Mouse (Mus musculus) cerebellum, postnatal 10 days (tissue): ENCODE measurements around the gene Slc7a8.
"Not testable (repeated sequence)": the region's sequence is repeated elsewhere in the genome, so short reads cannot be mapped to it uniquely, and the experiment has no call there.

Source experiments
- DNase-seq, 2 experiments: peaks; one replicate each; pipeline ENCODE4 v3.0.0; 2021; ENCODE audit warnings: mixed read lengths in 2 of 2

The Slc7a8 gene

DNA sequence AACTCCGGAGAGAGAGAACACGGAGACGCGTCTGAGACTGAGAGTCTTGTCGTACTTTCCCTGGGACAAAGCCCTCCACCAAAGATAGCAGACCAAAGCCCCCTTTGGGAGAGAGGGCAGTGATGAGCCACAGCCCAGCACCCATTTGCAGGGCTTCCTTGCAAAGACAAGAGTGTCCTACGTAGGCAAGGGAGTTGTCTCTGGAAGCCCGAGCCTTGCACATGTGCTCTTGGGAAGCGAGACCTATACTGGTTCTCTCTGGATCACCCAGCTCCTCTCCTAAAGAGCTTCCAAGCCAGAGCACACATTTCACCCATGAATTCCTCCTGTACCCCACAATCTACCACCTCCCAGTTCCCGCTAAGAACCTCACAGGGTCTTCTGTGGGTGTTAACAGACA, 1.7 kb downstream of the Slc7a8 start:
- DNase-seq, result no peak

DNA sequence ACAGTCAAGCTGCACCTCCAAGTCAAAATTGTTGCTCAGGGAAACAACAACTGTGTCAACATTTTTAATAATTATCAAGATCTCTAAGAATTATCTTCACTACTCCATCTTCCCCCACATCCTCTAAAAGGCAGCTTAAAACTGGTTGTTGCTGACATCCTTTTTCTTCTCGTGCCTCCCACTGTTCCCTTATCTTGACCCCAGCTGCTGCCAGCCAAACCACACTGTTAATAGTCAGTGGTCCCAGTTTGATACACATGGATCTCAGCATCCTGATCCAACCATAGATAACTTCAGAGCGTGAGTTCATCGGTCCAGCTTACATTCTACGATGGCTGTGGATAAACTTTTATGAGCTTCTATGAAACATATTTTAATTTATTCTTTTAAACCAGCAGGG, 3.9 kb downstream of the Slc7a8 start:
- DNase-seq, result no peak

DNA sequence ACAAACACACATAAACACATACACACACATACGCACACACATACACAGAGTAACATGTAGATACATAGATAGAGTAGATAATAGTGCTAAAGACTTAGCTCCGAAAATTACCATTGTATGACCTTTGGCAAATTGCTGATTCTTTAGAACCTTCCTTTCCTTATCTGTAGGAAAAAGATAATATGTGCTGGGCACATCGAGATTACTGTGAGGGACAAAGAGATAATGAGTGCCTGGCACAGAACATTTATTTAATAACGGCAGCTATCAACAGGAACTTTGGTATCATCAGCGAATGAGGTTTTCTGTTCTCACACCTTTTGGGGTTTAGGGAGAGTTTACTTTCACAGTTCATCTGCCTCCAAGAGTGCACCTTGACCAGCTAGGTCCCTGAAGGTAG, 5.0 kb downstream of the Slc7a8 start:
- no peak for DNase-seq

DNA sequence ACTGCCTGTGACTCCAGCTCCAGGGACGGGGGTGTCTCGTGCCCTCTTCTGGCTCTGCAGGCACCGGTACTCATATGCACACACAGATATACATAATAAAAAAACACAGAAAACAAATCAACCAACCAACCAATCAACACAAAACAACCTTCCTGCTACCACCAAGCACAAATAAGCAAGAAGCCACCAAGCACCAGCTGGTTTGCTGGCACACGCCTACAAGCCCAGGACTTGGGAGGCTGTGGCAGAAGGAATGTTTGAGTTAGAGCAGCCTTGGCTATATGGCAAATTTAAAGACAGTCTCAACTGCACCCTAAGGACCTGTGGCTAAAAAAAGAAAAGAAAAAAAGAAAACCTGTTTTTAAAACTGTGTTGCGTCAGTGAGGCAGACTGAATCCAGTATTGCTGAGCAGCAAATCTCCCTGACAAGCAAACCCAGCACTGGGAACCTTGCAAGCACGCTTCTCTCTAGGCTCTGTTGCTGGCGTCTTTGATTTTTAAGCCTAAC, 6.2 kb downstream of the Slc7a8 start:
- peak; percentile 49 to 58 for DNase-seq

DNA sequence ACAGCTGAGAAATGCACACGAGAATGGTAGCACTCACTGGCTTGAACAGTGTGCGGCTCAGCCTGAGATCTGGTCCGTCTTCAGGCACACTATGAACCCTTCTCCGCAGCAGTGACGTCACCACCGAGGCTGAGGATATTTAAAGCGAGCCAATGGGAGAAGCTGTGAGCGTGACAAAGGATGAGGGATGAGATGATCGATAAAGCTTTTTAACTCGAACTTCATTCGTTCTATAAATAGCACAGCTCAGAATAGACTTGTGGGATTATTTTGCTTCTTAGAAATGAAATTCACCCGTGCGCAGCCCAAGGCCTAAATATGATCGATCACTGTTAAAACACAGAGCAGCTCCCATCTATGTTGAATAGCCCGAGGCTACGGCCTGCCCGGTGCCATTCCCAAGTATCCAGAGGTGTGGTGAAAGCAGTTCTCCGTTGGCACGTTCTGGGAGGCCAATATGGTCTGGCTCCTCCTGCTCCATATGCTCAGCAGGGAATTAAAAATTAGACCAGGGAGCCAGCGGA, 9.4 kb downstream of the Slc7a8 start:
- DNase-seq, result peak in 1 of 2 experiments; percentile 27

DNA sequence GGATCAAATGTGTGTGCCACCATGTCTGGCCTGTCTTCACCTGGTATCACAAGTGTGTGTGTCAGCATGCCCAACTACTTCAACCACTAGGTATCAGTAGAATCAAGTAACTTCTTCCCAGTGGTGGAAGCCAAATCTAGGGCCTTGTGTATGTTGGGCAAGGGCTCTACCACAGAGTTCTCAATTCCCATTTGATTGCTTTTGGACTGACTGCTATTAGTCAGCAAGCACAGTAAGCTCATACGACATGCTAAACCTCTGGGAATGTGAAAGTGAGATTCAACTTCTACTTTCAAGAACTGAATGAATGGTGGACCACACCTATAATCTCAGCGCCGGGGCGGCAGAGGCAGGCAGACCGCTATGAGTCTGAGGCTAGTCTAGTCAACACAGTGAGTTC, 11.4 kb downstream of the Slc7a8 start:
- DNase-seq, result no peak

DNA sequence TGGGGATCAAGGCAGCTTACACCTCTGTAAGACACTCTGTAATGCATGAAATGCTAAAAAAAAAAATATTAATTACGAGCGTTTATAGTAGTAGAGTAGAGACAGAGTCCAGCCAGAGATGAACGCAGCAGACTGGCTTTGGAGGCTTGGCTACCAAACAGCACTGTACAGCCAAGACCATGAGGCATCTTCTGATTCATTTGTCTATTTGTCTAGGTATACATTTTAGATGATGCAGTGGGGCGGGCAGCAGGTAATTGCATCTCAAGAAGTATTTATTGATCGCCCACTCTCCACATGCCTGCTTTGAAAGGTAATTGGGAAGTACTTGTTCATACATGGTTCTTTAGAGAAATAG, 12.7 kb downstream of the Slc7a8 start:
- DNase-seq, result no peak

DNA sequence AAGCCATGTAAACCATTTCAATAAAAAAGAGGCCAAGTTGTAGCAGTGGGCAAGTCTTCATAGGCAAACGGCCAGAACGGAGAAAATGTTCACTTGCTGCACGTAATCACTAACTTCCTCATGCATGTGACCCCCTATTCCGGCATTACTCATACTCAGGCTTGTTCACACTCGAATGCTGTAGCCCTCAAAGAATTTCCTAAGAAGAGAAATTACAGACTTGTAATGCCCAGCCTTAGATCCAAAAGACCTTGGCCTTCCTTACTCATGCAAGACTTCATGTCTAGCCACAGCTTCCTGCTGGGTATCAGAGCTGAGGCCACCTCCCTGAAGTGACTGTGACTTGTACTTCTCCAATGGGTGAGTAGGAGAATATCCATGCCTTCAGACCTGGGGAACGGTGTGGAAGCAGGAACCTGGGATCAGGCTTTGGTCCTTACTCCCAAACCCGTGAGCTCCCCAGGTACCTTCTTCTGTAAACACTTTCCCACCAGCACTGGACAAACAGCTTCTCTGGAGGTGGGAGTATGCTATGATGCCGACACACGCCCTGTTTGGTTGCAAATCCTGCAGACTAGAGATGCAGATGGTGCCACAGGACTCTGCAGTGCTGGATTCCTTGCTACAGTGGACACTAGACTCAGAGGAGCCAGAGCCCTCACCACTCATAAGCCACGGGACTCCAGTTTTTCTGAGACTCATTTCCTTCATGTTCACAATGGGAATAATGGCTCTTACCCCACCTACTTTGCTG, 13.3 kb downstream of the Slc7a8 start:
- no peak for DNase-seq

DNA sequence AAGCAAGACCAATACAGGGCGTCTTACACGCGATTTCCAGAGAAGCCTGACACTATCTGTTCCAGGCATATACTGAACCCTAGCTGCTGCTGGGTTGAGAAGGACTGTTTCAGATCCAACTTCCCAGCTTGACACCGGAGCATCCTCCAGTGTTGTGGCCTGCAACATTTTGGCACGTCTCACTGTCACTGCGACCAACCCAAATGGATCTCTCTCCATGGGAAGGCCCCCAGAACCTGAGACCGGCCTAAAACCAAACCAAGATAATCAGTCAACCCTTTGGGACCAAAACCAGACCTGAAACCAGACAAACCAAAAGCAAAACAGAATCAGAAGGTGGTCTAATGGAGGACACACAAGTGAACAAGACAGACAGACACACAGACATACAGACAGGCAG, 14.8 kb downstream of the Slc7a8 start:
- DNase-seq, result not testable (repeated sequence)

DNA sequence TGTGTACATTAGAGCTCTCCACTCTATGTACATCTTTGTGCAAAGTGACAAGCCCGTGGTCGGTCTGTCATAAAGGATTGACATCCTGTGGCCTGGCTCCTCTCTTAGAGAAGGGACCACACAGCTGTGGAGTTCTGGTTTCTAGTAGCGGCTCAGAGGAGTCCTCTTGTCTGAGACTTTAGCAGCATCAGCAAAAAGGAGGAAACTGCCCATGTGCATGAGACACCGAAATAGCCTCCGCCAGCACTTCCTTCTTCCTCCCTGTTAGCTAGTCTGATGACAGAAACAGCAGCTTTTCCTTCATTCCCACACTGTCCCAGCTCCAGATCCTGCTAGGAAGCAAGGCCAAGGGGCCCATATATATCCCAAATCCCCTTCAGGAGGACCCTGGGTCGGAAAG, 25.4 kb downstream of the Slc7a8 start:
- no peak for DNase-seq

DNA sequence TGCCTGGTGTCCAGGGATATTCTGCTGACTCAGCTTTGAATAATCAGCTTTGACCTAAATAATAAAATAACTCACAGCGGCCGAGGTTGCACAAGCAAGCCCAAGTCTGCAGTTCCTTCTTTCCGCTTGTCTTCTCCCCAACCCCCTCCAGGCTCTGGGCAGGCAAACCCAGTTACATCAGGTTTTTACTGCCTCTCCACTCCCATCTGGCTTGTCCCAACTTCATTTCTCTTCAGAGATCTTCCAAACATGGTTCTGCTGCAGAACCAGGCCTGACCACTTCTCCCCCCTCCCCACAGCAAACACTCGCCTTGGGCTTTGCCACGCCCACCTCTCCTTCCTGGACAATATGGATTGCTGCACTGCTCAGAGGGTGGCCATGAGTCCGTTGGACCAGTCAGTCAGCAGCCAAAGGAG, 27.1 kb downstream of the Slc7a8 start:
- DNase-seq, result peak; percentile 58 to 65

DNA sequence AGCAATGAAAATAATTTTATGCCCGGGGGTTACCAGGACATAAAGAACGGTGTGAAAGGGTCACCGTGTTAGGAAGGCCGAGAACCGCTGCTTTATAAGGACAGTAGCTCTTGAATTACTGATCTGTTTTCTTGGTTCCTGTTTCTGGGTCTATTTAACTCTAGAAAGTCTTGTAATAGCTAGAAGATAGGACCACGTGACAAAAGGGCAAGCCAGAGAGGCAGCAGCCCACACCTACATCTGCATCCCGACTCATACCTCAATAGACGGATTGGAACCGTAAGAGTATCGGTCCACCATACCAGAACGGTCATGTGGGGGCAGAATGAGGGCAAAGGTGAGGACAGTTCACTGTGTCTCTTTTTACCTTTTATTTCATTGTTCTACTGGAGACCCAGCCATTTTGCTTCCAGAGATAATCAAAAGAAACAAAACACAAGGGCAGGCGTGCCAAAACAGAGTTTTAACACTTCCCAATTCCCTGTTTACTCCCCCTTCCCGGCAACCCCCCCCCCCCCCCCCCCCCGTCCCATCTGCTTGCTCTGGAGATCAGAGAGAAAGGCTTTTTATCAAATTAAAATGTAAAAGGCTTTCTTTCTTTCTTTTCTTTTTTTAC, 27.7 kb downstream of the Slc7a8 start:
- peak in 1 of 2 experiments; percentile 31 for DNase-seq

DNA sequence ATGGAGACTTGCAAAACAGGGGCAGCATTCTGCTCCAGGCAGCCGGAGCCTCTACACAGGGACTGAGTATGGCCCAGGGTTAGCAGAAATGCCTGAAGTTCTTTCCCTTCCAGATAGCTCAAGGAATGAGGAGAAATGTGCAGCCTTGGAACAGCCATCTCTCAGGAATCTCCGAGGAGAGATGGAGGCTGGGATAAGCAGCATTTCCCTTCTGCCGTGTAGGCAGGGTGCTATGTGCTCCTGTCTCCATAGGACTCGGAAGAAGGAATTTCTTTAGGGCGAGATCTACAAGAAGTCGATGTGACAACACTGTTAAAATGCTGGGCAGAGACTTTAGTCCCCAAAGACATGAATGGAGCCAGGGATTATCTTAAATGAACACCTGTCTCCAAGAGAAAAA, 28.8 kb downstream of the Slc7a8 start:
- no peak for DNase-seq

DNA sequence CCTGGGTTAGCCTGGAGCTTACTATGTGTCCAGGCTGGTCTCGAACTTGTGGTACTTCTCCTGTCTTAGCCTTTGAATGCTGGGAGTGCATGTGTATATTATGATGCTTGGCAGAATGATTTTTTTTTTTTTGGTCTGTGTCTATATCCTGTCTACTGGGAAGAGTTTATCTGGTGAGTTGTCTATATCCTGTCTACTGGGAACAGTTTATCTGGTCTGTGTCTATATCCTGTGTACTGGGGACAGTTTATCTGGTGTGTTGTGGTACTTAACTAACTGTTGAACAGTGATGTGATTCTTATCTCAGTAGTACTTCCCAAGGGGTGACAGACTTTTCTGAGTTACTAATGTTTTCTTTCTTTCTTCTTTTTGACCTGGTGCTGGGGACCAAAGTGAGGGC, 30.0 kb downstream of the Slc7a8 start:
- no peak for DNase-seq

DNA sequence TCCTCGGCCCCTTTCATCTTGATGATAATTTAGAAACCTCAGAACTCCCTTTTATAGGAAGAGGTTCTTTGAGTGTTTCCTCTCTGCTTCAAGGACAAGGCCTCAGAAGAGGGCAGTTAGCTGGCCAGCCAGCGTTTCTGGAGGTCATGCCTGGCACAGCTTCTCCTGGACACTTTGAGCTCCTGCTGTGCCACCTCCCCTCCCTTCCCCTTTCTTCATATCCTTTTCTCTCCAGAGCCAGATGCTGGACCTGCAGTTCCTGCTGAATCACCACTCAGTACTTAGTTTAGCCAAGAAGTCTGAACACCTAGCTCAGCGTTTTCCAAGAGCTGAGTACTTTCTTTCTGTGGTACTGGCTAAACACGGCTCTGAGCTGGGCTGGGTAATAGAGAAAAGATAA, 32.5 kb downstream of the Slc7a8 start:
- DNase-seq, result no peak

DNA sequence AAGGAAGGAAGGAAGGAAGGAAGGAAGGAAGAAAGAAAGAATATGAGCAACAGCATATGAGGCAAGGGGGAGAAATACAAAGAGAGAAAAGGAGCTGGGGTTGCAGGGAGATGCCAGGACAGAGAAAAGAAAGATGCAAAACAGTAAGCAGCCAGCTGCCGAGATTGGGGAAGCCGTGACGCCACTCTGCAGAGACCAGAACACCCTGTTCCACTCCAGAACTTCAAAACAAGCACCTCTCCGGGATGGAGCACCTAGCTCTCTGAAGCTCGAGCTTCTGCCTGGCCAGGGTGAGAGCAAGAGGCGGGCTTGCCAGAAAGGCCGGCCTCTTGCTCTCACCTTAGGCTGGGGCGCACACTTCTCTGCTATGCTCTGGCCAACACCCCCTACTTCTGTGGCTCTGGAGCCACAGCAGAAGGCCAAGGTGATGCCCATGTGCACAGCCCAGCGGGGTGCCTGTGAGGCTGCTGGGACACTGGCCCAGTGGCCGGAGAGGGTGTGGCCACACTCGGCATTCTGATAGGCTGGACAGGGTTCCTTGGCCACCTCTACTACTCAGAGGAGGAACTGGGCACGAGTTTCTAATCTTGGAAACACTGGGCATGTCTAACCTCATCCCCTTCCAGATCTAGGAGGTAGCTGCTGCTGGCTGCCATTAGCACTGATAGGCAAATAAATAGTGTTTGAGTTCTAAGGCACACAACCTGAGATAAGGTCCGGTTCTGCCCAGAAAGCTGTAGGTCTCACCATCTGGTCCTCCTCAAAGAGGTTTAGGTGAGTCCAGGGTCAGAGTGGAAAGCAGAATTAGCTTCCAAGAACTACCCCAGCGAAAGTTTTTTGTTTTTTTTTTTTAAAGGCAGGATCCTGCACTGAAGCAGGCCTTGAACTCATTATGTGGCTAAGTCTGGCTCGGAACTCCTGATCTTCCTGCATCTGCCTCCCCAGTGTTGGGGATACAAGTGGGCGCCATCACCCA, 33.5 kb downstream of the Slc7a8 start:
- peak; percentile 83 to 85 for DNase-seq

DNA sequence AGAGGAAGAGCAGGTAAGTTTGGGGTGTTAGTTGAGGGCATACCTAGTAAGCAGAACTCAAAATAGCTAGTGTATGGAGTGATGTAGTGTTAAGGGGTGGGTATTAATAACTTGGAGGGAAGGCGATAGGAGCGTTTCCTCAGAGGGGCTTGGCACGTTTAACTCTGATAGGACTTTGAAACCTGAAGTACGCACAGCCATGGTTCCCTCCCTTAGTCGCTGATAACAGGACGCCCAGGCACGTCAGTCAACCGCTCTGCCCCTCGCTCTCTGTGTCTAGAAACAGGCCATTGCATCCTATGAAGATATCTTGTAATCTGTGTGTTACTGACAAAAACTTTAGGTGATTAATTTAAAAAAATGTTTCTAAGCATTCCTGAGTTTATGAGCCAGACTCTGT, 35.7 kb downstream of the Slc7a8 start:
- DNase-seq, result no peak

DNA sequence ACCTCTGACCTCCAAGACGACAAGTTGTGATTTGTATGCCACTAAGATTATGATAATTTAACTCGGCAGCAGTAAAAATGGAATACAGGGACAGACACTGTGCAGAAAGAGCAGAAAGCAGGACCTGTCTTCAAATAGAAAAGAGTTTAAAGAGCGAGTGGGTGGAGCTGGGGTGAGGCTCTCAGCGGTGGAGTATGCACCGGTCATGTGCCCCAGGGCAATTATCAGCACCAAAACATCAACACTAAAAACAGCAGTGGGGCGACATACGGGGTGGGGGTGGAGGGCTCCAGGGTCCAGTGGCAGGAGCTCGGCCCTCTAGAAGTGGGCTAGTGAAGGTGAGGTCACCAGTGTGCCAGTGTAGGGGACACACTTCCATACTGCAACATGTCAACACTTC, 37.3 kb downstream of the Slc7a8 start:
- DNase-seq, result no peak

DNA sequence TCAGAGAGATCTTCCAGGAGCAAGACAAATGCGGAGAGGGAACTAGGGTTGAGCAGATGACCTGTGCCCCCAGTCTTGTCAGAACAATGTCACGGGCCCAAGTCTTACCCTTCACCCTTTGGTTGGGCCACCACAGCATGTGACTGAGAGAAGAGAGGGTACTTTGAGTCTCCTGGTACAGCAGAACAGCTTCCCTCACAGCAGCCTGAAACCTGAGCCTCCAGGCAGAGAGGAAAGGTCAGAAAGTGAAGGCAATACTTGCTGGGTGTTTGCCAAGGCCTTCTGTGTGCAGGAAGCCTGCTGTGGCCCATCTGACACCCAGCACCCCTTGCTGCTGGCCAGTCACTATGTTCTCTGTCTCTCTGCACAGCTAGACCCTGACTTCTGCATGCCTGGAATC, 39.4 kb downstream of the Slc7a8 start:
- DNase-seq, result no peak

DNA sequence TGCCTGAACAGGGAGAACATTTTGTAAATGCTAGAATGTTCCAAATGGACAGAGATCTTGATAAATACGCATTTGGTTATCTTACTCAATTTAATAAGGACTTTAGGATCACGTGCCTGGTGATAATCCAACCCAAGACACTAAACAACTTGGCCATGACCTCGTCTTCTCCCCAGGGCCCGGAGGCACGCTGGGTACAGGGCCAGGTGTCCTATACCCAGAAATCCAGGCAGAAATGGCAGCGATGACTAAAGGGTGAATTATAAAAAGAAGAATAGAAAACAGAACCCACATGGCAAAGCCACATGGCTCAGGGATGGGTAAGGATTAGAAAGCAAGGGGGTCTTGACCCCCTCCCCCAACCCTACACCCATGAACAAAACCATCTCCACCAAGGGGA, 40.0 kb downstream of the Slc7a8 start:
- no peak for DNase-seq

DNA sequence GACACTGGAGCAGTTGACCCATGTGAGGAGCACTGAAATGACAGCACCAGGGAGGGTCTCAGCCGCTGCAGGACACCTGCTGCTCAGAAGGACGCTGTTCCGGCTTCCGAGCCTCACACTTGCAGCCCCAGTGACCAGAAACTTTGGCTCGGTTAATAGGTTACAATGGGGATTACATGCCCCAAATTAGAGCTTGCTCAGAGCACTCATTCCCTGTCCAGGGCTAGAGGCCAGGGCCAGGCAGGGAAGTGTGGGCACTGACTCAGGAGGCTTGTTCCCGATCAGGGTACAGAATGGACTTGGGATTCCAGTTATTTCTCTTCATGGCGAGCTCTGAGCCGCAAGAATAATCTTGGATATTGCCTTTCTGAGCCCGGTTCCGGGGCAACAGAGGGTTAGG, 44.1 kb downstream of the Slc7a8 start:
- DNase-seq, result peak in 1 of 2 experiments; percentile 39

DNA sequence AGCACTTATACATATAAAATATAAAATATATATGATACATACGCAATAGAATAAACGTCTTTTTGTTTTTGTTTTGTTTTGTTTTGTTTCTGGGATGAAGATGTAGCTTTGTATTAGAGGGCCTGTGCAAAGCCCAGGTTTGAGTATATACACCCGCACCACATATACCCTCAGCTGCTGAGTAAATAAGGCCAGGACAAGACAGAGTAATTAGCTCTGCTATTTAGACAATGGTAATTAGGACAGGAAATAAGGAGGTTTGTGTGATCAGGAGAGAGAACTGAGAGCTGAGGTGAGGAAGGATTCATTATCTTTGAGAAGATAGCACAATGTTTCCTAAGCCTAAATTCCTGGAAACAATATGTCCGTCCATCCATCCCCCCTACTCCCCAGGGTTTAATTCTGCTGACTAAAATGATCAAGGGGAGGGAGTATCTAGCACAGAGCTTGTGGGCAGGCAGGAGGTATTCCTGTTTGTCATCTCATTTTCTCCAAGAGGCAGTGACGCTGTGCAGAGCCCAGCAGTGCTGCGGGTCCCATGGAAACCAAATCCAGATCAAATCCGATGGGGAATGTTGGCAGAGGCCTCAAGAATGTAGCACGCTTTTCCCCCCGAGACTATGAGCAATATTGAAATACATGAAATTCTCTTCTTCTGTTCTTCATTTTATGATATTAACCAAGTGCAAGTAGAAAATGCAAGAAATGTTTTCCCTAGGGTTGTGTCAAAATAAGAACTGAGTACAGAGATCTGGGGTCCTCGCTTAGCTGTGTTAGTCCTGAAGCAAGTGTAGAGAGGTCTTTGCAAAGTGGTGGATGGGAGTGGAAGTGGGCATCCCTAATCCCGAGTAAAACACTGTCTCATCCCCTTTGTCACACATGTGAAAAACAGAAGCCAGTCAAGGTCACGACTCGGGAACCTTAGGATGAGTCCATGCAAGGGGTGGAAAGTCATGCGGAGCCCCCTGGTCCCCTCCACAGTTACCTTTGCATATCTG, 44.9 kb downstream of the Slc7a8 start:
- no peak for DNase-seq
